Mouse (Mus musculus): ENCODE results near the gene Cyb561d2. TPM values are rescaled to one million over a fixed set of nuclear protein-coding genes. Genes with fewer than 3 reads are reported as not detected.

Gene Cyb561d2
- polyA plus RNA-seq (2012; rRNA removed): 35.6 and 47.7 TPM in 2 replicates

DNA sequence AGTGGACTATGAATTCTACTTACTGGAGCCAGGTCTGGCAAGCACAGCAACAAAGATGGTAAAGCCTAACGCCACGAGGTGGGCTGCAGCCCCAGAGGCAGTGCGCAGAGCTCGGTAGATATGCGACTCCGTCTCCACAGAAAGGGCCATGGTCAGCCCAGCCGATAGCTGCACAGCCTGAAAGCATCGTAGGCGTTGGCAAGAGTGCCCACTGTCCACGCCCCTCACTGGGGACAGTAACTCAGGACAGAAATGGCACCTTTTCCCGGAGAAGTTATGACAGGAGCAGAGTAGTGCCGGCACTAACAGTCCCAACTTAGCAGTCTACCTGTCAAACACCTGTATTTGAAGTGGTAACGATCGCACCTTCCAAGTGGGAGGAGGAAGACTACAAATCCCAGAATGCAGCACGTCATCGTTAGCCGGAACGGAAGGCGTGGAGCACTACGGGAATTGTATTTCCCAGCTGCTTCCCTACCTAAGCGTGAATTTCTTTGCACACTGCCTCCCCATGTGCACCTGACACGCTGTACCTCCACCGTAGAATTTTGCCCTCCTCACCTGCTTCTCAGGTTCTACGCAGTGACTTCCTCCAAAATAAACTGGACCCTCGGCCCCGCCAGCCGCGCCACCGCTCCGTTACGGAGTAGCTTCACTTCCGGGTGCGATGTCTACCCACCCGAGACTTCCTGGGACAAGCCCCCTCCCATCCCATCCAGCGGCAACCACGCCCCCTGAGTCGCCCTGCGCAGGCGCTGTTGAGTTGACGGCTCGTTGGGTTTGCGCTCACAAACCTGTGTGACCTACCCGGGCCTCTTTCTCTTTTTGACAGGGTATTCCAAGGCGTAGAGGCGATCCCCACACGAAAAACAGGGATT lies at the start of gene Cyb561d2, which contains the start of gene Nprl2:
Cyb561d2 (minus strand) TSS at position 720 of the 878 bp plus-strand sequence.
Nprl2 (plus strand) TSS at position 753 of the 878 bp plus-strand sequence.
- under 1% methylated on average over 46 of the region's 46 CpGs for WGBS
- Histone ChIP-seq H3K4me1 (ENCODE audit: control insufficient read depth, insufficient read depth, insufficient read length, low read length) (peaks cover 8% of the 10 kb centered on the region), H3K27ac (ENCODE audit: insufficient read depth, low read depth, low read length) (peak within 1 kb of the TSS; percentile 41), H3K27me3 (ENCODE audit: control insufficient read depth, insufficient read depth, low read length) (no peaks in the 10 kb centered on the region), H3K36me3 (ENCODE audit: control insufficient read depth, insufficient read depth, low read length) (peaks cover 31% of the 10 kb centered on the region), H3K4me3 (ENCODE audit: low read depth, low read length) (peak within 1 kb of the TSS; percentile 76)
- TF ChIP-seq POLR2A (IDR thresholded peaks at IDR 0.05; ENCODE audit: low read depth, low read length) (0 out of 2 replicates have a peak, but pooled peaks have one; percentile 10), CTCF (IDR thresholded peaks at IDR 0.05; ENCODE audit: extremely low read depth, insufficient read length, insufficient replicate concordance, low read depth, low read length) (no peak)

DNA sequence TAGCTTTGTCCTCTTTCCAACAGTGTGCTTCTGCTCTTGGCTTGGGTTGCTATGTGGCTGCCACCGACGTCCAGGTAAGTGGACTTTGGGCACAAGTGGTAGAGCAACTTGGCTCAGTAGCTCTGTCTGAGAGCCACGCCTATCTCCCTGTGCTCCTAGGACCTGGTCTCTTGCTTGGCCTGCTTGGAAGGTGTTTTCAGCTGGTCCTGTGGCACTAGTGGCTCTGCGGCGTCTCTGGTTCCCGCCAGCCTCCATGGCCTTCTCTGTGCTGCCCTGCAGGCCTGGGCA lies 48.7 kb upstream of the Cyb561d2 start:
- TF ChIP-seq POLR2A (IDR thresholded peaks at IDR 0.05; ENCODE audit: low read depth, low read length): peak; percentile 36; the same call in 1 of the 2 replicates
- no peak for TF ChIP-seq CTCF (IDR thresholded peaks at IDR 0.05; ENCODE audit: extremely low read depth, insufficient read length, insufficient replicate concordance, low read depth, low read length)
- 25% methylated on average over 6 of the region's 6 CpGs for WGBS
- Histone ChIP-seq H3K4me3 (ENCODE audit: low read depth, low read length) (peak overlapping the region; percentile 51), H3K36me3 (ENCODE audit: control insufficient read depth, insufficient read depth, low read length) (peaks cover 27% of the 10 kb centered on the region), H3K27me3 (ENCODE audit: control insufficient read depth, insufficient read depth, low read length) (no peaks in the 10 kb centered on the region), H3K27ac (ENCODE audit: insufficient read depth, low read depth, low read length) (peak overlapping the region; percentile 94), H3K4me1 (ENCODE audit: control insufficient read depth, insufficient read depth, insufficient read length, low read length) (peaks cover 25% of the 10 kb centered on the region)

DNA sequence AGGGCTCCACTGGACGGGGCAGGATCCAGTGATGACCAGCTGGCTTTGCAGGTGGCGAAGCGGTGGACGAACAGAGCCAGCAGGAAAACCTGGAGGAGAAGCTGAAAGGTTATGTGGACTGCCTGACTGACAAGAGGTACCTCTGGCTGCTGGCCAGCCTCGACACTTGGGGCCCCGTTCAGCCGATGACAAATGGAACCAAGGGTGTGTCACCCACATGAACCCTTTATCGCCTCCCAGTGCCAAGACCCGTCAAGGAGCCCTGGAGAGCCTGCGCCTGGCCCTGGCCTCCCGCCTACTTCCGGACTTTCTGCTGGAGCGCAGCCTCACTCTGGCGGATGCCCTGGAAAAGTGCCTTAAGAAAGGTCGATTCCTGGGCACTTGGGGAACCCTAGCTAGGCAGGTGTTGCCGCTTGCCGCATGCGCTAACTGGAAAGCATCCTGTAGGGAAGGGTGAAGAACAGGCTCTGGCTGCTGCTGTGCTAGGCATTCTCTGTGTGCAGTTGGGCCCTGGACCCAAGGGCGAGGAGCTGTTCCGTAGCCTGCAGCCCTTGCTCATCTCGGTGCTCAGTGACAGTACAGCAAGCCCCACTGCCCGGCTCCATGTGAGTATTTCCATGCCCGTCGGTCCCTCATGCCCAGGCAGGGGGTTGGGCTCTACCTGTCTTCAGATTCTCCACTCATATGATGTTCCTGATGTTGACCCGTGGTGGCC lies 48.2 kb upstream of the Cyb561d2 start:
- Histone ChIP-seq H3K4me3 (ENCODE audit: low read depth, low read length) (peak overlapping the region; percentile 51), H3K27me3 (ENCODE audit: control insufficient read depth, insufficient read depth, low read length) (no peaks in the 10 kb centered on the region), H3K4me1 (ENCODE audit: control insufficient read depth, insufficient read depth, insufficient read length, low read length) (peaks cover 25% of the 10 kb centered on the region), H3K36me3 (ENCODE audit: control insufficient read depth, insufficient read depth, low read length) (peaks cover 27% of the 10 kb centered on the region), H3K27ac (ENCODE audit: insufficient read depth, low read depth, low read length) (peak overlapping the region; percentile 94)
- TF ChIP-seq POLR2A (IDR thresholded peaks at IDR 0.05; ENCODE audit: low read depth, low read length): no peak
- peak; percentile 17; the same call in 1 of the 2 replicates for TF ChIP-seq CTCF (IDR thresholded peaks at IDR 0.05; ENCODE audit: extremely low read depth, insufficient read length, insufficient replicate concordance, low read depth, low read length)
- WGBS: 23% methylated on average over 25 of the region's 25 CpGs

DNA sequence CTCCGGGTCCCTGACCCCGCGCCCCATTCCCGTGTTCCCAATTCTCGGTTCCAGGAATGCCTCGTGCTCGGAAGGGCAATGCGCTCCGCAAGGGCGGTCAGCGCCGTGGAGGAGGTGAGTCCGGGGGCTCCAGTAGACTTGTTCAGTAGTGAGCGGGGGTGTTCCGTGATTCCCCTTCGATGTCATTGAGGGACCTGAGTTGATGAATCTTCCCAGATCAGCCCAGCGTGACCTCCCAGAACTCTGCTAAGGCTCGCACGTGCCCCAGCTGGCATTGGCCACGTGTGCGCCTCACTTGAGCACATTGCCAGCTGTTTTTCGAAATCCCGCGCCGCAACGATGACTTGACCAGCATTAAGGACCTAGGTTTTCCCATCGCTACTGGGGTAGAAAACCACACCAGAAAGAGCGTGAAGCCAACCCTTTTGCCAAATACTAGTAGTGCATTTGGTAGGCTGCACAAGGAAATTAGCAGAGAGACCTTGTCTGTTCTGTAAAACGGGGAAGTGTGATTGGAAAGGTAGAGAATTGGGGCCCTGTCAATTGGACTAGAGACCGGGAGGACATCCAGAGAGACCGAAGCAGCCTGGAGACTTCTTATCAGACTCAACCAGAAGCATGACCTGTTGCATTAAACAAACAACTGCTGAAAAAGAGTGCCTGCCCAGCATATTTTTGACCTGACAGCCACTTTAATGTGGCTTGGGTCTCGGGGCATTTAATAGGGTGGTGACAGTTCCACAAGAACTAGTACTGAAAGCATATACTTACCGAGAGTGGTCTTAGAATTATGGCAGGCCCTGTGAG lies 46.0 kb upstream of the Cyb561d2 start:
- peak overlapping the region; percentile 75 for H3K4me3 ChIP-seq (ENCODE audit: low read depth, low read length)
- H3K4me1 ChIP-seq (ENCODE audit: control insufficient read depth, insufficient read depth, insufficient read length, low read length): peaks cover 25% of the 10 kb centered on the region
- 1% methylated on average over 33 of the region's 33 CpGs for WGBS
- H3K27ac ChIP-seq (ENCODE audit: insufficient read depth, low read depth, low read length): peak overlapping the region; percentile 18; the same call in 1 of the 2 replicates
- no peaks in the 10 kb centered on the region for H3K27me3 ChIP-seq (ENCODE audit: control insufficient read depth, insufficient read depth, low read length)
- TF ChIP-seq POLR2A (IDR thresholded peaks at IDR 0.05; ENCODE audit: low read depth, low read length): no peak
- no peak for TF ChIP-seq CTCF (IDR thresholded peaks at IDR 0.05; ENCODE audit: extremely low read depth, insufficient read length, insufficient replicate concordance, low read depth, low read length)
- peaks cover 23% of the 10 kb centered on the region for H3K36me3 ChIP-seq (ENCODE audit: control insufficient read depth, insufficient read depth, low read length)

DNA sequence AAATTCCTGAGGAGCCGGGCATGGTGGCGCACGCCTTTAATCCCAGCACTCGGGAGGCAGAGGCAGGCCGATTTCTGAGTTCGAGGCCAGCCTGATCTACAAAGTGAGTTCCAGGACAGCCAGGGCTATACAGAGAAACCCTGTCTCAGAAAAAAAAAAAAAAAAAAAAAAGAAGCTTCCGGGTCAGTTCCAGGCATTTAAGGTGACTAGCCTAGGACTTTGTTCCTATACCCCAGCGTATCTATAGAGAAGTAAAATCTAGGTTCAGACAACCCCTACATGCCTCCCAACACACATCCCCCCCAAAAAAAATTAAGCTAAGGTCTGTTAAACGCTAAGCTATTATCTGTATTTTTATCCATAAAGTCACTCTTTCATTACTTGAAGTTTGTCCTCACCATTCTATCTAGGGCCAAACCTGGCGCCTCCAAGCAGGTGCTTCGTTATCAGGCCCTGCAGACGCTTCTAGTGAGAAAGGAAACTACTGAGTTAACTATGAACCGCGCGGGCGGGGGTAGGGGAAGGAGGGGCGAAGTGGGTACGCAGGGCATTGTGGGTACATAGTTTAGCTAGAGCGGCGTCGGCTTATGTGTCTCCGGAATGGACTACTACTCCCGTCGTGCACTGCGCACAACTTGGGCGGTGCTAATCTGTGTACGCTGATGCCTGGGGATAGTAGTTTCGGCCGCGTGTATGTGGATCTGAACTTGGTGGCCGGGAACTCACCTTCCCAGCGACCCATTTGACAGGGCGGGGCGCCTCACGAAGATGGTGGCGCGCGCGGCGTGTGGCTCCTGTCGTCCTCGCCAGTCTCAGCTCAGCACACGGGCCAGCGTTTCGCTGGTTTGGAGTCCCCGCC lies 45.2 kb upstream of the Cyb561d2 start, which contains the start of gene Ifrd2:
Ifrd2 (plus strand) TSS at position 669 of the 859 bp plus-strand sequence.
- H3K27ac ChIP-seq (ENCODE audit: insufficient read depth, low read depth, low read length): peak within 1 kb of the TSS; percentile 21; the same call in 1 of the 2 replicates

DNA sequence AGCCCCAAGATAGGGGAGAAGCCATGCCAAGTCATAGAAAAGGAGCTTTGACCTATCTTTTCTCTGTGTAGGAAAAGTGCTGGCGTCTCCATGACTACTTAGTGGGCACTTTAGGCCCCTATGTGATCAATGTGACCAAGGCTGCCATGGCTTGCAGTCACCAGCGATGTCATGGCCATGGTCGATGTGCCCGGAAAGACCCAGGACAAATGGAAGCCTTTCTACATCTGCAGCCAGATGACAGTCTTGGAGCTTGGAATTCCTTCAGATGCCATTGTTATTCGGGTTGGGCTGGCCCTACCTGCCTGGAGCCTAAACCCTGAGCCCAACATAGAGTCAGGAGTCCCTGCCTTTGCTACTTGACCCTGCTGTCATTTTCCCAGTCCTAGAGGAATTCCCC lies 44.5 kb upstream of the Cyb561d2 start:
- Histone ChIP-seq H3K27ac (ENCODE audit: insufficient read depth, low read depth, low read length) (peak overlapping the region; percentile 0; the same call in 1 of the 2 replicates), H3K27me3 (ENCODE audit: control insufficient read depth, insufficient read depth, low read length) (no peaks in the 10 kb centered on the region), H3K4me3 (ENCODE audit: low read depth, low read length) (no peak overlapping the region), H3K36me3 (ENCODE audit: control insufficient read depth, insufficient read depth, low read length) (peaks cover 11% of the 10 kb centered on the region; the same call in 1 of the 2 replicates), H3K4me1 (ENCODE audit: control insufficient read depth, insufficient read depth, insufficient read length, low read length) (peaks cover 28% of the 10 kb centered on the region)
- 82% methylated on average over 5 of the region's 5 CpGs for WGBS
- TF ChIP-seq POLR2A (IDR thresholded peaks at IDR 0.05; ENCODE audit: low read depth, low read length): no peak
- no peak for TF ChIP-seq CTCF (IDR thresholded peaks at IDR 0.05; ENCODE audit: extremely low read depth, insufficient read length, insufficient replicate concordance, low read depth, low read length)

More for the DNA sequence above, 45.2 kb upstream of the Cyb561d2 start, which contains the start of gene Ifrd2:
- Histone ChIP-seq H3K27me3 (ENCODE audit: control insufficient read depth, insufficient read depth, low read length) (no peaks in the 10 kb centered on the region), H3K4me1 (ENCODE audit: control insufficient read depth, insufficient read depth, insufficient read length, low read length) (peaks cover 25% of the 10 kb centered on the region), H3K36me3 (ENCODE audit: control insufficient read depth, insufficient read depth, low read length) (peaks cover 16% of the 10 kb centered on the region), H3K4me3 (ENCODE audit: low read depth, low read length) (peak within 1 kb of the TSS; percentile 75)
- 5% methylated on average over 46 of the region's 46 CpGs for WGBS
- TF ChIP-seq POLR2A (IDR thresholded peaks at IDR 0.05; ENCODE audit: low read depth, low read length) (peak; percentile 10; the same call in 1 of the 2 replicates), CTCF (IDR thresholded peaks at IDR 0.05; ENCODE audit: extremely low read depth, insufficient read length, insufficient replicate concordance, low read depth, low read length) (no peak)
